In genomic region chr9:117388024-117388423, GRCm38 (mm10) we compare ENCODE assay signal across 18 mouse cellular contexts.
DNase-seq lines count a peak whose midpoint lies in the region; ATAC-seq and TF ChIP-seq lines count a peak whose summit lies in the region.
"Had no signal": no experiment of that assay in that cellular context is flagged by ENCODE, and none has a peak within 500 bp of the region (broad histone marks: within the 10 kb centered on the region; RNA-seq: fewer than 3 reads in every experiment).

No protein-coding gene starts in this region.

- H3K4me1 ChIP-seq in midbrain, postnatal 0 days (ENCODE audit: insufficient read depth, low read length) = no peaks in the 10 kb centered on the region
- no peaks in the 10 kb centered on the region for H3K4me1 ChIP-seq in midbrain, embryonic 10.5 days
- H3K4me1 ChIP-seq in forebrain, postnatal 0 days (ENCODE audit: insufficient read depth) = no peaks in the 10 kb centered on the region
- H3K4me1 ChIP-seq: embryonic facial prominence, embryonic 15.5 days; heart, embryonic 15.5 days; midbrain, embryonic 12.5 days had no signal

- H3K27me3 ChIP-seq in midbrain, postnatal 0 days (ENCODE audit: insufficient read depth, low read length) = no peaks in the 10 kb centered on the region
- H3K27me3 ChIP-seq in midbrain, embryonic 10.5 days (ENCODE audit: low read depth, poor library complexity, severe bottlenecking) = no peaks in the 10 kb centered on the region
- peaks cover 10% of the 10 kb centered on the region for H3K27me3 ChIP-seq in forebrain, postnatal 0 days (ENCODE audit: insufficient read depth, low read length)
- H3K27me3 ChIP-seq: embryonic facial prominence, embryonic 15.5 days; heart, embryonic 15.5 days; midbrain, embryonic 12.5 days had no signal

- peak; percentile 10 to 12 for DNase-seq in frontal cortex, postnatal 10 days (ENCODE audit: low spot score in 2 of 2)
- no peak for DNase-seq in frontal cortex, postnatal 36 days (ENCODE audit: low spot score in 2 of 2)
- peak; percentile 22 for DNase-seq in midbrain, postnatal 0 days (ENCODE audit: low spot score)
- DNase-seq in midbrain, embryonic 10.5 days (ENCODE audit: low spot score) = no peak
- DNase-seq in forebrain, postnatal 0 days = peak; percentile 77
- peak; percentile 86 to 91 for DNase-seq in kidney, postnatal 25 days
- DNase-seq in neural tube, embryonic 10.5 days (ENCODE audit: extremely low spot score, low spot score) = no peak
- DNase-seq in T-cell, adult 2 months (ENCODE audit: low spot score) = no peak
- DNase-seq: cerebellum, adult 18-20 months; gastrocnemius, postnatal 10 days; heart, adult 2 months; liver; lung, embryonic 14.5 days; lung, postnatal 4 days; thymus, postnatal 4 days had no signal

- no peak overlapping the region for H3K9ac ChIP-seq in midbrain, postnatal 0 days (replicated peaks; ENCODE audit: low read length, poor library complexity, severe bottlenecking)
- H3K9ac ChIP-seq in forebrain, postnatal 0 days = no peak overlapping the region
- H3K9ac ChIP-seq: embryonic facial prominence, embryonic 15.5 days; heart, embryonic 15.5 days; lung, embryonic 14.5 days; midbrain, embryonic 12.5 days had no signal

- no peak for TF ChIP-seq CTCF in midbrain, postnatal 0 days (IDR thresholded peaks at IDR 0.05)
- no peak for TF ChIP-seq CTCF in forebrain, postnatal 0 days (IDR thresholded peaks at IDR 0.05; ENCODE audit: low read depth)

- no peak overlapping the region for H3K4me2 ChIP-seq in midbrain, postnatal 0 days (ENCODE audit: low read depth, low read length, poor library complexity, severe bottlenecking)
- no peak overlapping the region for H3K4me2 ChIP-seq in forebrain, postnatal 0 days (ENCODE audit: low read depth)
- H3K4me2 ChIP-seq: embryonic facial prominence, embryonic 15.5 days; heart, embryonic 15.5 days; lung, embryonic 14.5 days; midbrain, embryonic 12.5 days had no signal

- 60% methylated on average over 9 of the region's 9 CpGs for WGBS in midbrain, postnatal 0 days
- 90% methylated on average over 9 of the region's 9 CpGs for WGBS in midbrain, embryonic 10.5 days
- WGBS in forebrain, postnatal 0 days = 32% methylated on average over 9 of the region's 9 CpGs

- H3K27ac ChIP-seq in midbrain, postnatal 0 days (ENCODE audit: low read depth, low read length) = no peak overlapping the region
- no peak overlapping the region for H3K27ac ChIP-seq in midbrain, embryonic 10.5 days (replicated peaks)
- no peak overlapping the region for H3K27ac ChIP-seq in forebrain, postnatal 0 days (ENCODE audit: low read depth, low read length)
- H3K27ac ChIP-seq: embryonic facial prominence, embryonic 15.5 days; heart, adult 2 months; heart, embryonic 15.5 days; midbrain, embryonic 12.5 days had no signal

- ATAC-seq in midbrain, postnatal 0 days (ENCODE audit: low FRiP score) = no peak
- no peak; the same call in 1 of the 2 replicates for ATAC-seq in forebrain, postnatal 0 days

- H3K9me3 ChIP-seq in midbrain, postnatal 0 days (ENCODE audit: low read length) = no peaks in the 10 kb centered on the region
- H3K9me3 ChIP-seq in midbrain, embryonic 10.5 days (replicated peaks) = no peaks in the 10 kb centered on the region
- no peaks in the 10 kb centered on the region for H3K9me3 ChIP-seq in forebrain, postnatal 0 days (ENCODE audit: low read length)
- H3K9me3 ChIP-seq: embryonic facial prominence, embryonic 15.5 days; heart, embryonic 15.5 days; midbrain, embryonic 12.5 days had no signal

- no peaks in the 10 kb centered on the region for H3K36me3 ChIP-seq in midbrain, postnatal 0 days (ENCODE audit: insufficient read depth, low read length)
- H3K36me3 ChIP-seq in midbrain, embryonic 10.5 days = no peaks in the 10 kb centered on the region
- H3K36me3 ChIP-seq in forebrain, postnatal 0 days (ENCODE audit: insufficient read depth) = no peaks in the 10 kb centered on the region
- H3K36me3 ChIP-seq: embryonic facial prominence, embryonic 15.5 days; heart, embryonic 15.5 days; midbrain, embryonic 12.5 days had no signal

- H3K4me3 ChIP-seq in midbrain, postnatal 0 days (ENCODE audit: low read depth, low read length) = no peak overlapping the region
- no peak overlapping the region for H3K4me3 ChIP-seq in midbrain, embryonic 10.5 days
- H3K4me3 ChIP-seq in forebrain, postnatal 0 days (ENCODE audit: low read depth, low read length) = no peak overlapping the region
- H3K4me3 ChIP-seq: embryonic facial prominence, embryonic 15.5 days; heart, adult 2 months; heart, embryonic 15.5 days; midbrain, embryonic 12.5 days had no signal

Comparison
In these comparisons a context has a peak if more than half of its experiments do, and no peak if none do; other contexts are left out.
1. DNase-seq: peak in frontal cortex, postnatal 10 days (2 of 2), midbrain, postnatal 0 days (single experiment), forebrain, postnatal 0 days (single experiment) and kidney, postnatal 25 days (2 of 2); none in frontal cortex, postnatal 36 days (0 of 2), midbrain, embryonic 10.5 days (single experiment), neural tube, embryonic 10.5 days (single experiment) and T-cell, adult 2 months (single experiment).